Comparison of ENCODE assay signal across 17 mouse cellular contexts in genomic region chr5:32478972-32479371, GRCm38 (mm10). TPM values are rescaled to one million over a fixed set of nuclear protein-coding genes. Genes with fewer than 3 reads are reported as not detected.
DNase-seq lines count a peak whose midpoint lies in the region; ATAC-seq lines count a peak whose summit lies in the region.
"Had no signal": no experiment of that assay in that cellular context is flagged by ENCODE, and none has a peak within 500 bp of the region (broad histone marks: within the 10 kb centered on the region; RNA-seq: fewer than 3 reads in every experiment).

No protein-coding gene starts in this region.

- peak; percentile 69 for ATAC-seq in CD4-positive, CD25-positive, alpha-beta regulatory T cell, adult 4 months
- ATAC-seq: forebrain, embryonic 15.5 days; intestine, embryonic 15.5 days had no signal

- peak; percentile 15 for DNase-seq in thymus, postnatal 0 days (ENCODE audit: low spot score)
- DNase-seq in thymus, postnatal 4 days: no peak
- DNase-seq in naive thymus-derived CD4-positive, alpha-beta T cell, adult 2 months (ENCODE audit: low read depth): peak; percentile 63
- no peak for DNase-seq in gastrocnemius, adult 8-10 months (ENCODE audit: low spot score in 2 of 2)
- no peak for DNase-seq in yolk sac, embryonic 10.5 days (ENCODE audit: low spot score)
- DNase-seq: adrenal gland, adult 8-10 months; adrenal gland, postnatal 25 days; cerebellum, adult 11-12 months; cerebellum, adult 8-10 months; cerebellum, postnatal 10 days; cerebellum, postnatal 36 days; embryo, embryonic 11 days; gastrocnemius, postnatal 14 days; heart, adult 2 months had no signal

RNA-seq across cellular contexts. Expression of gene Ppp1cb, which starts 20.3 kb away (rescaled TPM):
- 207 TPM in 2 replicates for polyA plus RNA-seq in thymus, postnatal 0 days (2015; fragmentation: Nextera tagmentation; extraction: Ambion mirVana)
- polyA plus RNA-seq in CD4-positive, CD25-positive, alpha-beta regulatory T cell, adult 4 months (2017; shearing (Covaris generic)): 100 to 1,000 TPM in 1 of 2 experiments, 10 to 100 TPM in 1; 71.3 to 138 TPM
- total RNA-seq in gastrocnemius, adult 8-10 months (2022): 100 to 1,000 TPM; 442 to 503 (median 471) TPM

Comparison
In these comparisons a context has a peak if more than half of its experiments do, and no peak if none do; other contexts are left out.
1. DNase-seq: peak in thymus, postnatal 0 days (single experiment) and naive thymus-derived CD4-positive, alpha-beta T cell, adult 2 months (single experiment); none in thymus, postnatal 4 days (single experiment), gastrocnemius, adult 8-10 months (0 of 2) and yolk sac, embryonic 10.5 days (single experiment).